Mouse (Mus musculus) cortical plate, adult 2 months (tissue): ENCODE data around the gene Gpalpp1.

Source experiments
- CTCF ChIP-seq: fragments of 200-500 bp; IDR thresholded peaks from 2 replicates; pipeline ENCODE4 v1.5.1; 2011; ENCODE audit warnings: mild to moderate bottlenecking, control low read depth, low read length; ENCODE audit not compliant: insufficient read depth; ENCODE audit errors: extremely low read depth
- POLR2A ChIP-seq: fragments of 200-500 bp; IDR thresholded peaks from 2 replicates; pipeline ENCODE4 v1.6.1; 2011; ENCODE audit warnings: mild to moderate bottlenecking, low read length, control low read depth; ENCODE audit not compliant: insufficient read depth; ENCODE audit errors: extremely low read depth

- TF ChIP-seq POLR2A, result no peak
- no peak for TF ChIP-seq CTCF
Measured at GRCm38 (mm10) chr14:76145868-76146267, 35.3 kb upstream of the Gpalpp1 start.
